Mouse (Mus musculus) forebrain, embryonic 14.5 days (tissue): ENCODE measurements at regions not wholly inside any gene's neighbourhood (a gene's known extent, or its start where the extent isn't known, plus 50 kb on each side); places are given as distances from the start of the nearest gene placed in this dataset.

ENCODE experiments used
- ATAC-seq: fragments of 200-750 bp; cut with Nextera tagmentation; 2 replicates; pipeline ENCODE4 v1.8.0; 2017; ENCODE audit warnings: mild to moderate bottlenecking, moderate library complexity
- DNase-seq: peaks from one replicate; pipeline ENCODE4 v3.0.0-alpha.2; 2015; ENCODE audit warnings: low spot score
- H3K27ac ChIP-seq: fragments of 300-500 bp; sonication (generic); 2 replicates; pipeline ENCODE4 v1.5.1; 2014; ENCODE audit warnings: low read depth, mild to moderate bottlenecking, control low read depth, low read length, moderate library complexity
- H3K27me3 ChIP-seq: fragments of 300-500 bp; sonication (generic); replicated peaks from 2 replicates; pipeline ENCODE4 v1.6.1; 2014; ENCODE audit warnings: low read length, control low read depth, mixed read lengths; ENCODE audit not compliant: control insufficient read depth, insufficient read depth
- H3K36me3 ChIP-seq: fragments of 300-500 bp; sonication (generic); 2 replicates; pipeline ENCODE4 v1.6.1; 2014; ENCODE audit warnings: low read length, control low read depth; ENCODE audit not compliant: control insufficient read depth, insufficient read depth
- H3K4me1 ChIP-seq: fragments of 300-500 bp; sonication (generic); 2 replicates; pipeline ENCODE4 v1.6.1; 2014; ENCODE audit warnings: antibody characterized with exemption, low read length, control low read depth; ENCODE audit not compliant: control insufficient read depth, insufficient read depth
- H3K4me2 ChIP-seq: fragments of 300-500 bp; sonication (generic); 2 replicates; pipeline ENCODE4 v1.6.1; 2014; ENCODE audit warnings: mild to moderate bottlenecking, control low read depth, low read length
- H3K4me3 ChIP-seq: fragments of 300-500 bp; sonication (generic); 2 replicates; pipeline ENCODE4 v1.5.1; 2014; ENCODE audit warnings: low read depth, low read length, control low read depth
- H3K9ac ChIP-seq: fragments of 300-500 bp; sonication (generic); 2 replicates; pipeline ENCODE4 v1.6.1; 2014; ENCODE audit warnings: mild to moderate bottlenecking, low read length, control low read depth, moderate library complexity
- H3K9me3 ChIP-seq: fragments of 300-500 bp; sonication (generic); replicated peaks from 2 replicates; pipeline ENCODE4 v1.6.1; 2016; ENCODE audit warnings: low read length, control low read depth, mixed read lengths; ENCODE audit not compliant: control insufficient read depth
- WGBS: fragments of 180-500 bp; shearing (Covaris S2); extraction: QIAGEN DNeasy Blood & Tissue Kit; methylation state at CpG from one replicate; pipeline ENCODE4 v1.1.7; 2014; 5-methylcytosine and 5-hydroxymethylcytosine counted together

GRCm38 (mm10) chr13:107872137-107872536 is 172.1 kb upstream of the Smim15 start:
- H3K9ac ChIP-seq, result no peak overlapping the region
- no peak overlapping the region for H3K4me3 ChIP-seq
- H3K36me3 ChIP-seq, result no peaks in the 10 kb centered on the region
- no peak for DNase-seq
- H3K27me3 ChIP-seq, result no peaks in the 10 kb centered on the region
- H3K27ac ChIP-seq, result no peak overlapping the region
- WGBS, result 66% methylated on average over 10 of the region's 10 CpGs
- peak; percentile 40; the same call in 1 of the 2 replicates for ATAC-seq
- H3K4me1 ChIP-seq, result peaks cover 8% of the 10 kb centered on the region
- H3K9me3 ChIP-seq, result no peaks in the 10 kb centered on the region
- H3K4me2 ChIP-seq, result no peak overlapping the region

GRCm38 (mm10) chr13:107868906-107869305 is 175.3 kb upstream of the Smim15 start:
- Histone ChIP-seq H3K36me3 (no peaks in the 10 kb centered on the region), H3K4me3 (no peak overlapping the region), H3K9ac (no peak overlapping the region), H3K27me3 (no peaks in the 10 kb centered on the region), H3K27ac (no peak overlapping the region), H3K9me3 (no peaks in the 10 kb centered on the region), H3K4me1 (peaks cover 17% of the 10 kb centered on the region), H3K4me2 (no peak overlapping the region)
- ATAC-seq, result no peak
- no peak for DNase-seq
- 86% methylated on average over 7 of the region's 7 CpGs for WGBS

DNA sequence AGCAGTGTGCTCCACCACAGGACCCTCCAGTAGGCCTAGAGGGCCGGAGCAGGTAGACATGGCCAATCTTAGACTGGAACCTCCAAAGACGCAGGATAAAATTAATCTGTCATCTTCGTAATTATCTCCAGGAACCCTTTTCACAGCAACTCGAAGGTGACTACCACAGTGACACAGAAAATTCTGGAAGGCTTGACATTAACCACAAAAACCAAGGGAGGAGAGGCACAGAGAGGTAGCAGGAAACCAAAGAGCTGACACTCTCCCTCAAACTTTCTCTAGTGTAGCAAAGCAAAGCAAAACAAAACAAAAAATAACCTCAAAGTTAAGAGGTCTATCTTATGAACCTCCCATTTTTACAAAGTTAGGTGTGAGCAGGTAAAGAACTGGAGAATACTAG is 177.4 kb upstream of the Smim15 start:
- DNase-seq (no peak), ATAC-seq (no peak)
- Histone ChIP-seq H3K27ac (no peak overlapping the region), H3K36me3 (no peaks in the 10 kb centered on the region), H3K9me3 (no peaks in the 10 kb centered on the region), H3K4me1 (peaks cover 10% of the 10 kb centered on the region), H3K27me3 (no peaks in the 10 kb centered on the region), H3K4me2 (no peak overlapping the region), H3K9ac (no peak overlapping the region), H3K4me3 (no peak overlapping the region)
- 93% methylated on average over 4 of the region's 4 CpGs for WGBS

DNA sequence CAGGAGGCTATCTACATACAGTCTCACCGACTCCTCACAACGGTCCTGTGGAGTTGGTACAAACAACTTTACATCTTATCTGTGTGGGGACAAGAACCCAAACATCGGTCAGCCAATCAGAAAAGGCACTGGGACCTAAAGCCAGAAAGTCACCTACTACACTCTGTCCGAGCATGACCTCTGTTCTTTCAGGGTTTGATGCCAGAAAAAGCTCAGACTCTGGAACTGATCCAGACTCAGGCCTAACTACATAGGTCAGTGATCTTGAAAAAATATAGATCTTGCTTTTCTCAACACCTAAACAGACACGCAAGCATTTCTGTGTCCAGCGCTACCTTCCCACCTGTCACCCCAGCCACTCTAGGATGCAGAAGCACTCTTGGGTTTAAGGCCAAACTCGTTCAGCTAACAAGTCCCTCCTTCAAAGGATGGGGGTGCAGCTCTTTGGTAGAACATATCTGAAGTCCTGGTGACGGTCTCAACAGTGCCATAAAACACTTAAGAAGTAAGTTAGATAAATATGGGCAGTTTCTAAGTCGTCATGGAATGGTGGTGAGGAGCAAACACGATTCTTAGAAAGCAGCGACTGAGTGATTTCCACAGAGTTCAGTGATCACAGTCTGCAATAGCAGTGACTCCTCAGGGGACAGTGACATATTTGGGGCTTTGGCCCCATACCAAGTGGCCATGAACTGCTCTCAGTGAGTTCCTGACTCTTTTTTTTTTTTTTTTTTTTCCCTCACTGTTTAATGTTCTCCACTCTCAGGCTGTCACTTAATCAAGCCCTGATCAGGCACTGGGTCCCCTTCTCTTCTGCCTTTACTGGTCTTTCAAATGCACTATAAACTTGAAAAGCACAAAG is 181.2 kb upstream of the Smim15 start:
- ATAC-seq (no peak), DNase-seq (no peak)
- Histone ChIP-seq H3K4me1 (peaks cover 17% of the 10 kb centered on the region), H3K4me2 (no peak overlapping the region), H3K27me3 (no peaks in the 10 kb centered on the region), H3K27ac (no peak overlapping the region), H3K36me3 (no peaks in the 10 kb centered on the region), H3K9ac (no peak overlapping the region), H3K4me3 (no peak overlapping the region), H3K9me3 (no peaks in the 10 kb centered on the region)
- 86% methylated on average over 11 of the region's 11 CpGs for WGBS

GRCm38 (mm10) chr13:107861384-107862134 is 182.7 kb upstream of the Smim15 start:
- Histone ChIP-seq H3K9ac (no peak overlapping the region), H3K4me2 (no peak overlapping the region), H3K4me3 (no peak overlapping the region), H3K9me3 (no peaks in the 10 kb centered on the region), H3K4me1 (peaks cover 15% of the 10 kb centered on the region), H3K27me3 (no peaks in the 10 kb centered on the region), H3K36me3 (no peaks in the 10 kb centered on the region), H3K27ac (peak overlapping the region; percentile 27; the same call in 1 of the 2 replicates)
- DNase-seq, result peak; percentile 41
- WGBS, result 64% methylated on average over 17 of the region's 17 CpGs
- peak; percentile 68 for ATAC-seq

DNA sequence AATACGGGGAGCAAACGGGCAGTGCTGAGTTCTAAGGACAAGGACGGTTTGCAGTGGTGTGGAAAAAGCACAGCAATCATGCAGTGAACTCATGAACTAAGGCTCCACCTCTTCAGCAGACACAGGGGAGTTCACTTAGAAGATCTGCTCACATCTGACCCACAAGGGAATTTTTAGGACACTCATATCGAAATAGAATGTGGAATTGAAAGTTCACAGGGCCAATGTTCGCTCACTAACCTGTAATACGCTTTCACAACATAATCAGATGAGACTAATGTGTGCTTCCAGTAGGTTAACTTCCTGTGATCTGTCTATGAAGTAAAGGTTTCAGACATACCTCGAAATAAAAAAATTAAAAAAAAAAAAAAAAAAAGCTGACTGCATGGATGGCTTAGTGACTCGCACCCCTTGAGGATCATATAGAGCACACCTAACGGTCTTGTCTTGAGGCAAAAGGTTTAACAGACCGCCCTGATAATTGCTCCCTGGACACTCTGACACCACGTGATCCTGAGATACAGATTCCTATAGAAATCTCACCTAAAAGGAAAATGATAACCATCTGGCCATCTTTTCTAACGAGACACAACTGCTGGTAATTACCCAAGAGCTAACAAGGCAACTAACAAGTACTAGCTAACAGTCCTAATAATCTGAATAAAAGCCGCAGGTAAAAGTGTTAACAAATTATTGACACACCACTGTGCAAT is 187.0 kb upstream of the Smim15 start:
- H3K27me3 ChIP-seq, result no peaks in the 10 kb centered on the region

DNA sequence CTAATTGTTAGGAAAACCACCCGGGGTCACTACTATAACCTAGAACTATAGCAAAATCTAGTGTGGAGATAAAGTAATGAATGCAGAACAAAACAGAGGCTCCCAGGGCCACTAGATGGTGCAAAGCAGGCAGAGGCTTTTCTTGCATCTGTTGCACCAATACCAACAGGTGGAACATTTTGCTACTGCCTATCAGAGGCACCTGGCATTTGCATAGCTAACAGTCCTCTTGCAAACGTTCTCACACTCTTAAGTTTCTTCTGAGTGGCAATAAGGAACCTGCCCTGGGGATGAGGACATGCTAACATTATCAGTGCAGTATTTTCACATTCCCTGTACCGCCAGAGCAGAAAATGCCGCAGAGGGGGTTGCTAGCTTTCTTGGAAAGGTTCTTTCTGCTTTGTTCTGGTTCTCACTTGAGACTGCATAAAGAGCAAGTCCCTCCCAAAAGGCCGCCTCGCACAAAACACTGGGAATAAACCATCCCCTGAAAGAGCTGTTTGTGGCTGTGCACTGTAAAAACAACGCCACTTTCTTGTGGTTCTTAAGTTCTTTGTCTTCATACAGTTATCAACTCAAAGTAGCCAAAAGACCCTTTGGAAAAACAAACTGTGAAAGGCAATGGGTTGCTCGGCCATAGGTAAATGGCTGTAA is 193.2 kb upstream of the Smim15 start:
- Histone ChIP-seq H3K36me3 (no peaks in the 10 kb centered on the region), H3K27ac (no peak overlapping the region), H3K9me3 (no peaks in the 10 kb centered on the region), H3K4me3 (no peak overlapping the region), H3K27me3 (no peaks in the 10 kb centered on the region), H3K9ac (no peak overlapping the region), H3K4me2 (no peak overlapping the region), H3K4me1 (peaks cover 37% of the 10 kb centered on the region)
- ATAC-seq (no peak), DNase-seq (peak; percentile 45)
- WGBS, result 23% methylated on average over 8 of the region's 8 CpGs

More for the DNA sequence above, 187.0 kb upstream of the Smim15 start:
- no peak overlapping the region for H3K4me3 ChIP-seq
- H3K36me3 ChIP-seq, result no peaks in the 10 kb centered on the region
- H3K4me2 ChIP-seq, result no peak overlapping the region
- H3K4me1 ChIP-seq, result peaks cover 11% of the 10 kb centered on the region
- DNase-seq, result no peak
- no peak overlapping the region for H3K27ac ChIP-seq
- ATAC-seq, result no peak
- no peaks in the 10 kb centered on the region for H3K9me3 ChIP-seq
- 68% methylated on average over 13 of the region's 13 CpGs for WGBS
- H3K9ac ChIP-seq, result no peak overlapping the region

- no peak for DNase-seq
- WGBS, result 78% methylated on average over 7 of the region's 7 CpGs
- no peak for ATAC-seq
- H3K9me3 ChIP-seq, result no peaks in the 10 kb centered on the region
- H3K36me3 ChIP-seq, result no peaks in the 10 kb centered on the region
- no peak overlapping the region for H3K4me3 ChIP-seq
- H3K27me3 ChIP-seq, result no peaks in the 10 kb centered on the region
- no peak overlapping the region for H3K27ac ChIP-seq
- H3K4me2 ChIP-seq, result no peak overlapping the region
- H3K4me1 ChIP-seq, result peaks cover 48% of the 10 kb centered on the region
- H3K9ac ChIP-seq, result no peak overlapping the region
Observed at GRCm38 (mm10) chr13:107848871-107849270, 195.4 kb upstream of the Smim15 start.
